Mouse (Mus musculus): ENCODE measurements around the gene Nfix.

The Nfix gene

DNA sequence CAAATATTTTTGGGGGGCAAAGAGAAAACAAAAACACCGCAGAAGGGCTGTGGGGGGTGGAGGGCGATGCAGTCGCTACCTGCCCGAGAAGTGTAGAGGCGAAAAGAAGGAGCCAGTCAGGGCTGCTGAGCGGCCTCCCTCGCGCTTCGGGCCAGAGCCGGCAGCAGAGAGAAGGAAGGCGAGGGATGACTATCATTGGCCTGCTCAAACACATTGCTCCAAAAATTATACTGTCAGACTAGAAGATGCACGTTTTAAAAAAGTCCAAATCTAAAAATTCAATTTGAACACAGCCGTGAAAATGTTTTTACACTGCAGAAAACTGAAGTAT is 20.0 kb downstream of the Nfix start:
- DNase-seq: no peak

GRCm38 (mm10) chr8:84779519-84780224 is 20.5 kb downstream of the Nfix start:
- no peak for DNase-seq

- peak in 1 of 2 experiments; percentile 55 for DNase-seq
Measured at GRCm38 (mm10) chr8:84778638-84779380, 21.3 kb downstream of the Nfix start.

- no peak for DNase-seq
Measured at GRCm38 (mm10) chr8:84777899-84778637, 22.1 kb downstream of the Nfix start.

DNA sequence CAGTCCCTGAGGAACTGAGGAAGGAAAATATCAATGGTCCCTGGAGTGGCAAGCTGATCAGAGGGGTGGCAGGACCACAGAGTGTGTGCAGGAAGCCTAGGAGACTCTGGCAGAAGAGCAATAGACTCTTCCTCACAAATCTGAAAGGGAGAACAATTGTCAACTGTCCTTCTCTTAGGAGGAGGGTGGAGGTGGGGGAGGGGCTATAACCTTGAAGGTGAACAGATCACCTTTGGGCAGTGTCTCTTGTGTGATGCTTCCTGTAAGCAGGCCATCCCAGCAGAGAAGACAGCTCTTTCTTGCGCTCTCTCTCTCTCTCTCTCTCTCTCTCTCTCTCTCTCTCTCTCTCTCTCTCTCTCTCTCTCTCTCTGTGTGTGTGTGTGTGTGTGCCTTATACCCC is 23.6 kb downstream of the Nfix start:
- DNase-seq: no peak

DNA sequence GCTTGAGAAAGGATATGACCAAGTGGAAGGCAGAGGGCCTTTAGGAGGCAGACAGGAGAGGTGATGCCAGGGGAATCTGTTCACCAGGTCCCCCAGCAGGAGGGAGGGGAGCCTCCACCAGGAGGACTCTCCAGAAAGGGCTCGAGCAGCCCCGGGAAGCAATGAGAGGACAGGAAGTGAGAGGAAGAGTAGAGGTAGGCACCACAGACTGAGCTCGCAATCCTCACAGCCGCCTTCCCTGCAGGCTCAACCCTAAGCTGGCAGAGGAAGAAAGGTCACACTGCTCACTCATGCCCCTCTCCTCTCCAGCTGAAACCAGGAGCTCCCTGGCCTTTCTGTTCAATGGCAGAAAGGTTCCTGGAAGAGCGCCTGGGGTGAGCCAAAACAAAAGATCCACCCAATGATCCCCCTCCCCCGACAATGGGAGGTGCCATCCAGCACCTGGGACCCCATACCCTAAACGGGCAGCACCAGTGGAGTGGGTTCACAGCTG is 24.5 kb downstream of the Nfix start:
- peak in 1 of 2 experiments; percentile 30 for DNase-seq

DNA sequence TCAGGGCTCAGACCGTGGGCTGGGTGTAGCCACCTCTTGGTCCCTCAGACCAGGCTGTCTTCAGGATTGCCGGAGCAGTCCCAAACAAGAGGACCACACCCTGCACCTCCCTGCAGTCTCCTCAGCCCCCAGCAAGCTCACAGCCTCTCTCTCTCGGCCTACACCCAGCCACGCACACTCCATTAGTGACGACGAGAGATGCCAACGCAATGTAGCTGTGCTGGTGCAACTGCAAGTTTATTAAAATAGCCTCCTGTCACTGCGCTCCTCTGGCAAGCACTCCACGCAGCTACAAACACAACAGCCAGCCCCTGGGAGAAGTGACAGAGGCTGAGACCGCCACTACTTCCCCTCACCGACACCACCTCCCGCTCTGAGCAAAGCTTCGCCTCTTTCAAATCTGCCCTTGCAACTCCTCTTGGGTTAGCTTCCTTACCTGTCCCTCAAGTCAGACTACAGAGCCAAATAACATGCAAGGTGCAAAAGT is 25.0 kb downstream of the Nfix start:
- peak; percentile 50 to 77 for DNase-seq

GRCm38 (mm10) chr8:84774473-84774911 is 25.7 kb downstream of the Nfix start:
- peak; percentile 63 to 88 for DNase-seq

DNA sequence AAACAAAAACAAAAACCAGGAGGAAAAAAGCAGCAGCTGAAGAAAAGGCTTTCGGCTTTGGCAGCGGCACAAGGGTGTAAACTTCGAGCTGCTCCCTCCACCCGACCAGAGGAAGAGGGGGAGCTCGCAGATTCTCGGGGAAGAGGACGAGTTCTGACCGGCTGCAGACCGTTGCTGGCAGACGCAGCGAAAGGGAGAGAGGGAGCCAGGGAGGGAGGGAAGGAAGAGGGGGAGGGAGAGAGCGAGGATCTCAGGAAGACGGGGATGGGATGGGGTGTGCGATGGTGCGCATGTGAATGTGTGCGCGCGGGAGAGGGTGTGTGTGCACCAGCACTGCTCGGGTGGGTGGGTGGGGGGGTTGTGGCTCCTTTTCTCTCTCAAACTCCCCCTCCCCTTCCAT is 26.3 kb downstream of the Nfix start:
- peak; percentile 81 to 92 for DNase-seq

DNA sequence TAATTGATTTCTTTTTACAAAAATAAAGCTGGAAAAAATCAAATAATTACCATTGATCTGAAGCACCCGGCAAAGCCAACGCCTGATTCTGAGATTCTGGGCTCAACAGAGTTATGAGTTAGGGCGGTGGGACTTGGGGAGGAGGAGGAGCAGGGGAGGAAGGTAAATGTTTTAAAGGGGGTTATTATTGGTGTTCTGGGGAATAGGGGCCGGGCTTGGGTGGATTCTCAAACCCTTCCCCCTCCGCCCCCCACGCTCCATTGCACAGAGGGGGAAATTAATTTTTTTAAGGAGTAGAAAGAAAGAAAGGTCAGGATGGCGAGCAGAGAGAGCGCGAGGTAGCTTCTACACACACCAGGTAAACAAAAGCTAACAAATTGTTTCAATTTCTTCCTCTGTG is 26.8 kb downstream of the Nfix start:
- no peak for DNase-seq

GRCm38 (mm10) chr8:84772628-84773027 is 27.5 kb downstream of the Nfix start:
- no peak for DNase-seq

DNA sequence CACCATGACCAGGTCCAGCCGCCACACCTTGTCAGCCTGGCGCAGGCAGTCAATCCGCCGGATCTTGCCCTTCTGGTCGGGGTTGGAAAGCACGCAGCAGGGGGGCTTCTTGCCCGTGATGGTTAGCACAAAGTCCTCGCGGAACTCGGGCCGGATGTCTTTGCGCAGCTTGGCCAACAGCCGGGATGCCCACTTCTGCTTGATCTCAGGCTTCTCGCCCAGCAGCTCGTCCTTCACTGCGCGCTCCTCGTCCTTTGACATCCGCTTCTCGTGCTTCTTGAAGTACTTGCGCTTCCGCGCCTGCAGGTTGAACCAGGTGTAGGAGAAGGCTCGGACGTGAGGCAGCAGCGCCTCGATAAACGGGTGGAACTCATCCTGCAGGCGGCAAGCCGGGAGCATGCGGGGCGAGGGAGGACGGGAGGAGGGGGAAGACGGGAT is 28.2 kb downstream of the Nfix start:
- peak; percentile 51 to 71 for DNase-seq

DNA sequence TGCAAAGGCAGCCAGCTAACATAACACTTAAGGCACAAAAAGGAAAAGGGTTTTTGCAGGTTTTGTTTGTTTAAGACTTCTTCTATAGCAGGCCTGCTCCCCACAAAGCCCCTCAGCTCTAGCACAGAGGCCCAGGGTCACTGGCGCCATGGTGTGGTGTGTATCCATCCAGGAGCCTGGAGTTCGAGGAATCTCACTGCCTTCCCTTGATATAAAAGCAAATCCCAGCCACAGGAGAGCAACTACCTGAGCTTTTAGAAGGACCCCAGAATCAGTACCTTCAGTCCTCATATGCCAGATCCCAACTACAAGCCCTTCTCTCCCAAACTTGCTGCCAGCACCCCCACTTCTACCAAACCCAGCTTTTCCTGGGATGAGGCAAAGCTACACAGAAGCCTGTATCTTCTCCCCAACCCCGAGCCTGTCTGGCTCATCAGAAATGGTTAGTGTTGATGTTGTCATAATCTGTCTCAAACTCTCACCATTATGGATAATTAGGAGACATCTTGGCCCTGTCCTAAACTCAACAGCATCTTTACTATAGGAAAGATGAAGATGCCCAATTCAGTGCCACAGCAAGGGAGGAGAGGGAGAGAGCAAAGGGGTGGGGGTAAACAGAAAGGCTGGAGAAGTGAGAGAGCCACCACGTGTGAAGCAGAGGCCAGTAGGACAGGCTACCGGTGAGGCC is 29.0 kb downstream of the Nfix start:
- DNase-seq: no peak

DNA sequence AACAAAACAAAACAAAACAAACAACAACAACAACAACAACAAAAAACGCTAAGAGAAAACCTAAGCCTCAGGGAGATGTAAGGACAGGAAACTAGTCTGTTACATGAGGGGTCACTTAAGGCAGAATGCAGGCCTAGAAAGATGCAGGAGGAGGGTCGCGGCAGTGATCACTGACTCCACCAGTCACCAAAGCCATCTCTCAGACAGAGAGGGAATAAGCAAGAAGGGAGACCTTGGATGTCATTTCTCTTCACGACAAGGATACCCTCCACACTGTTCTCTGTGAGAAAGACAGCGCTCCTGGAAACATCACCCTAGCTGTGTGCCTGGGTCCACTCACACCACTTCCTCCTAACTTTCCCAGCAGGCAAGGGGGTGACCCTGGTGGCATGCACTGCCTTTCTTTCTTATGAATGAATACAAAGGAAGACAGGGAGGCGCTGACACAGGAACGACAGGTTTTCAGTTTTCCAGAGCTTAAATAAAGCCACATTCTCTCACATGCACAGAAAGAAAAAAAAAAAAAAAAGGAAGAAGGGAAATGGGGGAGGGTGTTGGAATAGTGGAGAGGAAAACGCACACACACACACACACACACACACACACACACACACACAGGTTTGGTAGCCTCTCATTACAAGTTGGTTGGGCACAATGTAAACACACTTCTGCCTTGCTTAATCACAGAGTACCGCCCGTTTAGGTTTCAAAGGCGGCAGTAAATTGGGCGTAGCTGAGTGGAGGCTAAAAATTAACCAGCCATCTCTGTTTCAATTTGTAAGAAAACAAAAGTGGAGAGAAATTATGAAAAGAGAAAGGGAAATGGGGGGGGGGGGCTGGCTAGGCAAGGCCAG is 29.8 kb downstream of the Nfix start:
- peak; percentile 49 to 61 for DNase-seq

- DNase-seq: no peak
Measured at GRCm38 (mm10) chr8:84769324-84769723, 30.8 kb downstream of the Nfix start.

DNA sequence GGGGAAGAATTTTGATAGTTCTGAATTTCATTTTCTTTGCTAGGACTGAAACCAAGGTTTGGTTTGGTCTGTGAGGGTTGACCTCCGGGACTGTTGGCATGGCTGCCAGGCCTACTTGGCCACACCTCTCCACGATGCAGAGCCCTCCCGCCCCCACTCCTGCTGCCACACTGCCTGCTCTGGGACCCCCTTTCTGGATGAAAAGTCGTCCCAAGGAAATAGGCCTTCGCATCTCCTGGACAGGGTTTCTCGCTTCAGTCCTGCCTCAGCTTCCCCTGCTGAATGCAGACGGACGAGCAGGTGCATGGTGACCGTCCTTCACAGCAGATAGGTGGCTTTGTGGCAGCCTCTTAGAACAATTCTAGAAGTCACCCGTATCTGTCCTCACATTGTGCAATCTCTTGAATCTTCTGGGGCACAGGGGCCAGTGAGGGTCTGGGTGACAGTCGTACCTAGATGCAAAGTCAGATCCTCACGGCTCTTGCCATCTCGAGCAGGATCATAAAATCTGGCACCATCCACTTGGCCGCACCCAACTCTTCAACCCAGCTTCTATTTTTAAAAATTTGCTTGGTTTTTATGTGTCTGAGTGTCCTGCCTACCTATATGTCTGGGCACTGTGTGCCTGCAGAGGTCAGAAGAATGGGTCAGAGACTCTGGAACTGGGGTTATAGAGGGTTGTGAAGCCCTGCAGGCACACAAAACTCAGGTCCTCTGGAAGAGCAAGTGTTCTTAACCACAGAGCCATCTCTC is 31.6 kb downstream of the Nfix start:
- DNase-seq: no peak

DNA sequence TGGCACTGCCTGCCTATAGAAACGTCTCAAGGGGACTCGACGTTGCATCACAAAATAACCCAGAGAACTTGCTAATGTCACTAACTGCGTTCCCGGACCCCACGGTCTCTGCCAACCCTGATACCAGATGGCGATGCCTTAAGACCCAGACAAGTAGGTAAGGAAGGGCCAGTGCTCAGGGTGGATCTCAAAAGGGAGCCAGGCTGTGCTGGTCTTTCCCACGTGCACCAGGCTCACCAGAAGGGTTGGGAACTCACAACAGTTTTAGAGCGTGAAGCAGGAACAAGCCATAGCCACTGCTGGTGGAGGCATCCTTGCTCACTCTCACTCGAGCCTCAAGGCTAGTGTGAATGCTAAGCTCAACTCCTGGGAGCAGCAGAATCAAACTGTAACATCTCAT is 32.9 kb downstream of the Nfix start:
- no peak for DNase-seq

DNA sequence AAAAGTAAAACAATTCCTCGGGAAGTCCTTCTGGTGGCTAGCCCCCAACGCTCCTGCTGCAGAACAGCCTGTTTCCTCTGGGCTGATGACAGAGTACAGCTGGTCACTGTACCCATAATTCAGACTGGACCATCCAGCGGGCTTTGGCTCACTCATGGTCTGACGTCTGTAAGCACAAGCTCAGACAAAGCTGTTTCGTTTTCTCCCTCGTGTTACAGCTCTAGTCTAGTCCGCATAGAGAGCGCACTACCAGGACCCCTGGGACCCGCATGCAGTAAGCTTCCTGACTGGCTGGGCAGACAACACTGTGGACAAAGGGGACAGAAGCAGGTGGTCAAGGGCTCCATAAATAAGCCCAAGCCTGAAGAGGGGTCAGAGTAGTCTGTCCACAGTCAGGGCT is 33.7 kb downstream of the Nfix start:
- DNase-seq: peak in 1 of 2 experiments; percentile 25

DNA sequence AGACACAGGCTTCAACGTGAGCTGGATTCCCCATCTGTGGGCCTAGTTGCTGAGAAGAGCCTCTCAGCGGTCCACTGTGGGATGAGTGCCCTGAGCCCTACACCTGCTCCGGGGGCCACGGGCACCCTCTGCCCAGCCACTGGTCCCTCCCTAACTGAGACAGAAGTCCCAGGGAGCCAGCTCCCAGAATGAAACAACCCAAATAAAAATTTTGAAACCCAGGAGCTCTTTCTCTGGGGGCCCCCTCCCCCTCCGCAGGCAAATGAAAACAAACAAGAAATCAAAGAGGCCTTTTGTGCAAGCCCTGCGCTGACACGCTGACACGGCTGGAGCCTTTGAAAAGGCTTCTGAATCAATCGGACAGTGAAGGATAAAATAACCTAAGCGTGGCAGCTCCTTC is 34.5 kb downstream of the Nfix start:
- peak in 1 of 2 experiments; percentile 27 for DNase-seq

DNA sequence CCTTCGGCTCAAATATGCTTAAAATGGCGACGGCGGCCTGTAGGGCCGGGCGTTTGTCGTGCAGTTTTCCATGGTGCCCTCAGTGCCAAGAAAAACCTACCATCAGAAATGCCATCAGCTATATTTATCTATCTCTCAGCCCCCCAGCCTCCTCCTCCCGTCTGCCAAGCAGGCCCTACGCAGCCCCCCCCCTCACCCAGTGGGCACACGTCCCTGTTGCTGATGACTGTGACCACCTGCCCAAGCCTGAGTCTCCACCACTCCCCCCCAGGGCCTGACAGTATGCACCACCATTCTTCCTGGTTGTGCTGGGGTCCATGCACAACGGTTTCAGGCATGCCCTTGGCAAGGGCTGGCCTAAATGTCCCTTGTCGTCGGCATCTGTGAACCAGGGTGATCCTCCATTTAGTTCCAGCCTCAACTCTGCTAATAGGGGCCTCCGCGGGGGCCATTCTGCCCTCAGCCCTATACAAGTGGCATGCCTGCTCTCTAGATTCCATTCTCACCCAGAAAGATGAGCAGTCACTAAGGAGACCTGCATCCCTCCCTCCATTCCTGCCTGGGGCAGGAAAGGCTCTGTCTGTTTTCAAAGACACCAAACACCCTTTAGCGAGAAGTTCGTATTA is 35.2 kb downstream of the Nfix start:
- DNase-seq: peak in 1 of 2 experiments; percentile 19

Data from lung, postnatal 4 days (tissue).